Mouse (Mus musculus): ENCODE results near the gene Tpbg.

- TF ChIP-seq POLR2A (IDR thresholded peaks at IDR 0.05; ENCODE audit: borderline replicate concordance, extremely low read depth, low read depth, low read length) (no peak), CTCF (IDR thresholded peaks at IDR 0.05; ENCODE audit: insufficient read depth, low read length) (no peak)
Measured at GRCm38 (mm10) chr9:85862562-85862961, 20.4 kb downstream of the Tpbg start.
